Mouse (Mus musculus): ENCODE results near the gene Bmyc.
"Not testable (repeated sequence)": the region's sequence is repeated elsewhere in the genome, so short reads cannot be mapped to it uniquely, and the experiment has no call there.

The Bmyc gene

DNA sequence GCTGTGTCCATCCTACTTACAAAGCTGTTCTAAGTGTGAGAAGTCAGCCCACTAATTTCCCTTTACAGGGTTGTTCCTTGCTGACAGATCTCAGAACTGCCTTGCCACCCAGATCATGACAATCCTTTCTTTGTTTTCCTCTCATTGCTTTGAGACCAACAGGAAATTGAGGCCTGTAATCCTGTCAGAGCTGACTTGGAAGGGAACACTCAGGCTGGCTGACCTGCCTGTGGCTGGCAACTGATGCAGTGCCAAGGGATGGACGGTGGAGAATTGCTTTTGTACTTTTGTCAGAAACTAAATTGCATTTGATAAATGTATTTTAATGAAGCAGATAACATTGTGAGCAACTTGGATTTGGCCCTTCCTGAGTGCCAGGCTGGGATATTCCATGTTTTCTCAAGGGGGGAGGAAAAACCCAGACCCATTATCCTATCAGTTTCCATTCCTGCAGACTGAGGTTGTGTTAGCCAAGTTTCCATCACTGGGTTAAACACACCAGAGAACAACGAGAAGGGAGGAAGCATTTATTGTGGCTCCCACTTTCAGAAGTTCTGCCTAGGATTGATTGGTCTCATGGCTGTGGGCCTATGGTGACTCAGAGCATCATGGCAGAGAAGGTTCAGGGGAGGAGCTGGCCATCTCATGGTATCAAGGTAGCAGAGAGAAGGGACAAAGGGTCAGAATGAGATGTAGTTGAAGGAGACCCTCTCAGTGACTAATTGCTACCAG is 26.8 kb downstream of the Bmyc start:
- no peak for DNase-seq

GRCm38 (mm10) chr2:25736709-25737108 is 30.2 kb downstream of the Bmyc start, which contains the start of gene Obp2b:
Obp2b (plus strand) TSS chr2:25737009.
- not testable (repeated sequence) for DNase-seq

DNA sequence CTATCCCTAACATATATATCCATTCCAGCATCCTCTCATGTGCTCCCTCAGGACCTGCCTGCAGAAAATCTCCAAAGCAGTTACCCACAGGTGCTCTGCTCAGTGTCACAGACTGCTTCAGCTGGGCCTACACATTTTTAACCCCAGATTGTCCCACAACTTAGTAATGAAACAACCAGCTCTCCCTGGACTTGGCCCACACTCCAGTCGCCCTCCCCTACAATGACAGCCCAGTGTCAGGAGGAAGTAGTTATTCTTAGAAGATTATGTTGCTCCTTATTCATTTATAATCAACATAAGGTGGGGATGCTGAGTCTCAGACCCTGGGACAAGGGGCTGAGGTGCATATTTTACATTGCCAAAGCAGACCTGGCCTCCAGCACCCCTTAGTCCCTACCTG is 35.1 kb downstream of the Bmyc start:
- no peak for DNase-seq

DNA sequence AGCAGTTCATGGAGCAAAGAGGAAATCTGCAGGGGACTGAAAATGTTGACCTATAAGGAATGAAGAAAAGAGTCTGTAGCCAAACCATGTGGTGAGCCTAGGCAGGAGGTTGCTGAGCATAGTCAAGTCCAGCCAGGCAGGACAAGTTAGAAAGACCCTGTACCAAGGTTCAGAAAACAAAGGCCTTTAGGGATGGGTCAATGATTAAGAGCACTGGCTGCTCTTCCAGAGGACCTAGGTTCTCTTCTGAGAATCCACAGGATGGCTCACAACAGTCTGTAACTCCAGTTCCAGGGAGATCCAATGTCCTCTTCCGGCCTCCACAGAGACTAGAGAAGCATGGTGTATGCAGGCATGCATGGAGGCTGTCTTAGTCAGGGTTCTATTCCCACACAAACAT is 47.7 kb downstream of the Bmyc start:
- no peak for DNase-seq
